Mouse (Mus musculus): ENCODE results near the gene Mknk2. TPM values are rescaled to one million over a fixed set of nuclear protein-coding genes. Genes with fewer than 3 reads are reported as not detected.
"Not testable (repeated sequence)": the region's sequence is repeated elsewhere in the genome, so short reads cannot be mapped to it uniquely, and the experiment has no call there.

Mknk2 gene
- total and polyA plus RNA-seq, 2 experiments from 2014 or later: 43.6 to 69.8 TPM

DNA sequence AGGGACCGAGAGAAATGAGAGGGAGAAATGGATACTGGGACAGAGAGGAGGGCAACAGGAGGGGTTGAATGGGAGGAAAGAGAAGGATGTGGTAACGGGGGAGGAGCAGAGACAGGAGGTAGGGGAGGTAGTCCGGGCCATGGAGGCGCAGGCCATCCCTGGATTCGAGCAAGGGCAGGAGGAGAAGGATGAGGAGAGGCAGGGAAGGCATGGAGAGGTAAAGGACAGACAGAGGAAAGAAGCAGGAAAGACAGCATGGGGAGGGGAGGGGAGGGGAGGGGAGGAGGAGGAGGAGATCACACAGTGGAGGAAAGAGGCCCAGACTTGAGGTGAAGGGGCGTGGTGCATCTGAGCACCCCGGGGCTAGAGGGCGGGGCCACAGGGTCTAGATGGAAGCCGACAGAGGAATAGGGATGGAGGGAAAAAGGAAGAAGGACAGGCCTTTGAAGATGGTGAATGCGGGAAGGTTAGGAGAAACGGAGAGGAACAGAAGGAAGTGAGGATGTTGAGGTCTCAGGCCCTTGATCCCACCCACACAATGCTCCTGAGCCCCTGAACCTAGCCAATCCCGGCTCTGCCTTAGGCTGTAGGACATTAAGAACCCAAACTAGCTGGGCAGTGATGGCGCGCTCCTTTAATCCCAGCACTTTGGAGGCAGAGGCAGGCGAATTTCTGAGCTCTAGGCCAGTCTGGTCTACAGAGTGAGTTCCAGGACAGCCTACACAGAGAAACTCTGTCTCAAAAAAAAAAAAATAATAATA, 20.9 kb downstream of the Mknk2 start, which contains the start of gene Btbd2:
Gene Btbd2, minus strand, starts transcription at position 209 of the 761 bp plus-strand sequence.
- DNase-seq: no peak

DNA sequence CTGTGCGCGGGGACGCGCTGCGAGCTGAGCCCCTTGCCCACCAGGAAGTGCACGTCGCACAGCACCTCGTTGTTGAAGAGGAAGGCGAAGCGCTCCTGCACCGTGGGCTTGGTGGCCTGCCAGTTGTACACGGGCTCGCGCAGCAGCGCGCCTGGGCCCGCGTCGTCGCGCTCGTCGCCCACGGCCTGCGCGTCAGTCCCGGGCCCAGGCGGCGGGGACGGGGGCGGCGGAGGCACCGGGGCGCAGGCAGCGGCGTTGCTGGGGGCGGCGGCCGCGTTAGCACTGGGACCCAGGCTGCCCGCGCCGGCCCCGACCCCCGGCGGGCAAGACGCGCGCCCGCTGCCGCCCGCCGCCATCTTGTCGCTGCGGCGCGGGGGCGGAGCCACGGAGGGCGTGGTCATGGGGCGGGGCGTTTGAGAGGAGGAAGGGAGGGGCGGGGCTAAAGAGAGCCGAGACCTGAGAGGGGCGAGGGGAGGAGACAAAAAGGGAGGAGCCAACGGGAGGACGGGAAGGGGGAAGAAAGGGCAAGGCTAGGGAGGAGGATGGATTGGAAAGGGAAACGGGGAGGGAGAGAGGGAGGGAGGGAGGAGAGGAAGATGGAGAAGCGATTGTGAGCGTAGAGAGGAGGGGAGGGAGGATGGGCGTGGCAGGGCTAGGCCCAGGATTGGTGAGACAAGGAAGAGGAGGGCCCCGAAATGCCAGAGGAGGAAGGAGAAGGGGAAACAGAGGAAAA, 21.6 kb downstream of the Mknk2 start:
- TF ChIP-seq CTCF (IDR thresholded peaks at IDR 0.05; ENCODE audit: low read depth): no peak
- peak; percentile 98 for DNase-seq
- Histone ChIP-seq H3K27ac (ENCODE audit: low read depth, low read length) (peak overlapping the region; percentile 94), H3K9me3 (ENCODE audit: low read length) (no peaks in the 10 kb centered on the region), H3K9ac (peak overlapping the region; percentile 88), H3K27me3 (ENCODE audit: insufficient read depth, low read length) (no peaks in the 10 kb centered on the region), H3K4me2 (ENCODE audit: low read depth) (peak overlapping the region; percentile 88), H3K4me3 (ENCODE audit: low read depth, low read length) (peak overlapping the region; percentile 80), H3K4me1 (ENCODE audit: insufficient read depth) (peaks cover 9% of the 10 kb centered on the region), H3K36me3 (ENCODE audit: insufficient read depth) (no peaks in the 10 kb centered on the region)
- 1% methylated on average over 62 of the region's 72 CpGs for WGBS
- ATAC-seq: peak; percentile 91

More for the DNA sequence above, 20.9 kb downstream of the Mknk2 start, which contains the start of gene Btbd2:
- TF ChIP-seq CTCF (IDR thresholded peaks at IDR 0.05; ENCODE audit: low read depth): no peak
- 20% methylated on average over 15 of the region's 15 CpGs for WGBS
- ATAC-seq: peak; percentile 46
- no peaks in the 10 kb centered on the region for H3K9me3 ChIP-seq (ENCODE audit: low read length)
- H3K36me3 ChIP-seq (ENCODE audit: insufficient read depth): no peaks in the 10 kb centered on the region
- peak within 1 kb of the TSS; percentile 88 for H3K9ac ChIP-seq
- H3K27me3 ChIP-seq (ENCODE audit: insufficient read depth, low read length): no peaks in the 10 kb centered on the region
- peak within 1 kb of the TSS; percentile 94 for H3K27ac ChIP-seq (ENCODE audit: low read depth, low read length)
- peaks cover 9% of the 10 kb centered on the region for H3K4me1 ChIP-seq (ENCODE audit: insufficient read depth)
- H3K4me2 ChIP-seq (ENCODE audit: low read depth): peak within 1 kb of the TSS; percentile 88
- peak within 1 kb of the TSS; percentile 80 for H3K4me3 ChIP-seq (ENCODE audit: low read depth, low read length)

DNA sequence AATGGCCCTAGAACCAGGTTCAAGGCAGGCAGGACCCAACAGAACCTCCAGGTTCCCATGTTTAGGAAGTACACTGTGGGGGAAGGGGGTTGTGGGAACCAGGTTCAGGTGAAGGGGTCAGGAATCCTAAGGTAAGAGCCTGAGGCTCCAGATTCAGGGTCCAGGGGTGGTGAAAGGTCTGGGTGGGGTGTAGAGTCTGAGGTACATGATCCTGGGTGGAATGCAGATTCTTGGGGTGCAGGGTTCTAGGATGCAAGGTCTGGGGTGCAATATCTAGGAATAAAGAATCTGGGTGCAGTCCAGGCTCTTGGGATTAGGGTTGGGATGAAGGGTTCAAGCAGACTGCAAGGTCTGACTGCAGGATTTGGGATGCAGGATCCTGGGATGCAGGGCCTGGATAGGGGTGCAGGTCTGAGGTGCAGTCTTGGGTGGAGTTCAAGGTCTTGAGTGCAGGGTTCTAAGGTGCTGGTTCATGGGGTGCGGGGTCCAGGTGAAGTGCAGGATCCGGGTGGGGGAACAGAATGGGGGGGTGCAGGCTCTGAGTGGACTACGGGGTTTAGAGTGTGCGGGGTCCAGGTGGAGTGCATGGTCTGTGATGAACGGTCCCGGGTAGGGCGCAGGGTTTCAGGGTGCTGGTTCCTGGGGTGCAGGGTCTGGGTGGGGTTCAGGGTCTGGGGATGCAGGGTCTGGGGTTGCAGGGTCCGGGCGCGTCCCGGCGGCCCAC, 22.3 kb downstream of the Mknk2 start:
- peak overlapping the region; percentile 80 for H3K4me3 ChIP-seq (ENCODE audit: low read depth, low read length)
- H3K4me2 ChIP-seq (ENCODE audit: low read depth): peak overlapping the region; percentile 88
- no peak for ATAC-seq
- 4% methylated on average over 12 of the region's 12 CpGs for WGBS
- peak overlapping the region; percentile 88 for H3K9ac ChIP-seq
- no peaks in the 10 kb centered on the region for H3K9me3 ChIP-seq (ENCODE audit: low read length)
- no peak for TF ChIP-seq CTCF (IDR thresholded peaks at IDR 0.05; ENCODE audit: low read depth)
- H3K27me3 ChIP-seq (ENCODE audit: insufficient read depth, low read length): no peaks in the 10 kb centered on the region
- H3K36me3 ChIP-seq (ENCODE audit: insufficient read depth): no peaks in the 10 kb centered on the region
- DNase-seq: no peak
- H3K4me1 ChIP-seq (ENCODE audit: insufficient read depth): peaks cover 9% of the 10 kb centered on the region
- H3K27ac ChIP-seq (ENCODE audit: low read depth, low read length): peak overlapping the region; percentile 94

DNA sequence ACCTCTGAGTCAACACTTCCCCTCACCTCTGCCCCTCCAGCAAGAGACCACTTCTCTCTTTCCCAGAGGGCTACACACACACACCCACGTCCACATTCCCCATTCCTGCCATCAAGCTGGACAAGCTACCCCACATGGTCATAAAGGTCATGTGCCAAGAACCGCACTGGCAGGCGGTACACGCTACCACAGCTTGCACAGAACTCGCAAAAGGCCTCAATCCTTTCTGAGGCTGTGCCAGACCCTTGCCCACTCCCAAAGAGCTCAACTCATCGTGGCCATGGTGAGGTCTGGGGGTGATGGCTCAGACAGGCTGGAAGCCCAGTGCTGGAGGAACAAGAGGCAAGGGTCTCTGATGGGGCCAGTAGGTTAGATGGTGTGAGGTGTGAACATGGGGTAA, 23.0 kb downstream of the Mknk2 start:
- Histone ChIP-seq H3K4me2 (ENCODE audit: low read depth) (peak overlapping the region; percentile 88; the same call in 1 of the 2 replicates), H3K4me3 (ENCODE audit: low read depth, low read length) (no peak overlapping the region), H3K36me3 (ENCODE audit: insufficient read depth) (no peaks in the 10 kb centered on the region), H3K27me3 (ENCODE audit: insufficient read depth, low read length) (no peaks in the 10 kb centered on the region), H3K27ac (ENCODE audit: low read depth, low read length) (no peak overlapping the region), H3K9ac (no peak overlapping the region), H3K4me1 (ENCODE audit: insufficient read depth) (peaks cover 9% of the 10 kb centered on the region), H3K9me3 (ENCODE audit: low read length) (no peaks in the 10 kb centered on the region)
- ATAC-seq (no peak), DNase-seq (no peak)
- WGBS: 83% methylated on average over 6 of the region's 6 CpGs
- no peak for TF ChIP-seq CTCF (IDR thresholded peaks at IDR 0.05; ENCODE audit: low read depth)

DNA sequence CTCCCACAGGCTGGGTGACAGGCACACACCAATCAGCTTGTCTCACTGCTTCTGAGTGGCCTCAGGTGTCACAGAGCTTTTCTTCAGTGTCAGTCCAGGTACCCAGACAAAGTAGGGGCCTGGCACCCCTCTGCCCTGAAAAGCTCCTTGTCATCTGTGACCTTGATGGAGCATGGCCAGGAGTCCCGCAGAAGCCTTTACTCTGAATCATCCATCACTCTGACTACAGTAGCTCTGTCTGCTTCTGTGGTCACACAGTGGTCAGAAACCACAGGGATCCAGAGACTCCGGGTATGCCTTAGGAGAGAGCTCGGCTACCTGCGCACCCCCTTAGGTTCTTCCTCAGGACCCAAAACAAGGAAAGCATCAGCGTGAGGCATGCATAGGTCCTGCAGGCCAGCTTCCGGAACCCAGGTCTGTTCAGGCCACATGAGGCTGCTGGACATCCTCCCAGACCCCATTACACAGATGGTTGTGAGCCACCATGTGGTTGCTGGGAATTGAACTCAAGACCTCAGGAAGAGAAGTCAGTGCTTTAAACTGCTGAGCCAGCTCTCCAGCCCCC, 24.7 kb downstream of the Mknk2 start:
- Histone ChIP-seq H3K9ac (no peak overlapping the region), H3K4me1 (ENCODE audit: insufficient read depth) (peaks cover 9% of the 10 kb centered on the region), H3K27ac (ENCODE audit: low read depth, low read length) (0 out of 2 replicates have a peak overlapping the region, but pooled peaks have one; percentile 15), H3K4me3 (ENCODE audit: low read depth, low read length) (no peak overlapping the region), H3K27me3 (ENCODE audit: insufficient read depth, low read length) (no peaks in the 10 kb centered on the region), H3K4me2 (ENCODE audit: low read depth) (no peak overlapping the region), H3K9me3 (ENCODE audit: low read length) (no peaks in the 10 kb centered on the region), H3K36me3 (ENCODE audit: insufficient read depth) (peaks cover under 1% of the 10 kb centered on the region; the same call in 1 of the 2 replicates)
- no peak for TF ChIP-seq CTCF (IDR thresholded peaks at IDR 0.05; ENCODE audit: low read depth)
- WGBS: 93% methylated on average over 6 of the region's 6 CpGs
- no peak for ATAC-seq
- DNase-seq: no peak

DNA sequence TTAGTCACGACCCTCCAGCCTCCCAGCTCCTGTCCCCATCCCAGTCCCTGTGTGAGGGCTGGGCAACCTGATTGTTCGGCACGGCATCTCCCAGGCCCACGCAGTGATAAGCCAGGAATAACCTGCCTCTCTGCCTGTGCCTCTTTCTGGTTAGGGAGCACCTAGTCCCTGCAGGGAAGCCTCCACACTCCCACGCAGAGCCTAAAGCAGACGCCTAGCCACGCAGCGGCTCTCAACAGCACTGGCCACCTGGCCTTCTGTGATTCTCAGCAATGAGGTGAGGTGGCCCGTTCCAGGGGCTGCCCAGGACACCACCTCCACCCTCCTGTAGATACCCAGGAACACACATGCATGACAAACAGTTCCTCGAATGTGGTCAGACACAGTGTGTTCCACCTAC, 27.5 kb downstream of the Mknk2 start:
- H3K9ac ChIP-seq: no peak overlapping the region
- H3K4me3 ChIP-seq (ENCODE audit: low read depth, low read length): no peak overlapping the region
- no peaks in the 10 kb centered on the region for H3K9me3 ChIP-seq (ENCODE audit: low read length)
- ATAC-seq (no peak), DNase-seq (no peak)
- peaks cover 25% of the 10 kb centered on the region for H3K36me3 ChIP-seq (ENCODE audit: insufficient read depth)
- no peak for TF ChIP-seq CTCF (IDR thresholded peaks at IDR 0.05; ENCODE audit: low read depth)
- no peak overlapping the region for H3K27ac ChIP-seq (ENCODE audit: low read depth, low read length)
- peaks cover 6% of the 10 kb centered on the region for H3K4me1 ChIP-seq (ENCODE audit: insufficient read depth)
- H3K27me3 ChIP-seq (ENCODE audit: insufficient read depth, low read length): no peaks in the 10 kb centered on the region
- H3K4me2 ChIP-seq (ENCODE audit: low read depth): no peak overlapping the region
- 95% methylated on average over 10 of the region's 10 CpGs for WGBS

DNA sequence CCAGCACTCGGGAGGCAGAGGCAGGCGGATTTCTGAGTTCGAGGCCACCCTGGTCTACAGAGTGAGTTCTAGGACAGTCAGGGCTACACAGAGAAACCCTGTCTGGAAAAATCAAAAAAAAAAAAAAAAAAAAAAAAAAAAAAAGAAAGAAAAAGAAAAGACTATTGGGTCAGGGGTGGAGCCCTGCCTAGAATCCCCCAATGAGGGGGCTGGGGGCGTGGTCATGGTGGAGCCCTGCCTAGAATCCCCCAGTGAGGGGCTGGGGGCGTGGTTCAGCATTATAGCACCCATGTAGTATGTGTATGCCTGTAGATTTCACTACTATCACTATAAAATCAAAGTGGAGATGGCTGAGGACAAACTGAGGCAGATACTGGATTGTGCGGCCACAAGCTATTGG, 28.0 kb downstream of the Mknk2 start:
- not testable (repeated sequence) for H3K4me3 ChIP-seq (ENCODE audit: low read depth, low read length); H3K9ac ChIP-seq; H3K9me3 ChIP-seq (ENCODE audit: low read length); H3K4me2 ChIP-seq (ENCODE audit: low read depth); DNase-seq; ATAC-seq; H3K4me1 ChIP-seq (ENCODE audit: insufficient read depth); H3K27me3 ChIP-seq (ENCODE audit: insufficient read depth, low read length); H3K27ac ChIP-seq (ENCODE audit: low read depth, low read length)
- peaks cover 30% of the 10 kb centered on the region for H3K36me3 ChIP-seq (ENCODE audit: insufficient read depth)
- 90% methylated on average over 6 of the region's 6 CpGs for WGBS
